Mouse (Mus musculus) CD8-positive naive resting alpha-beta T cell, adult 57 days (primary cell): ENCODE measurements around the gene Pnpla5. TPM values are rescaled to one million over a fixed set of nuclear protein-coding genes. Genes with fewer than 3 reads are reported as not detected.

Source experiments
- total RNA-seq: library from RNA; stranded (reverse); gene quantifications from one replicate; pipeline ENCODE4 v1.2.4, GENCODE M21; 2023

Pnpla5 gene
- total RNA-seq = not detected

DNA sequence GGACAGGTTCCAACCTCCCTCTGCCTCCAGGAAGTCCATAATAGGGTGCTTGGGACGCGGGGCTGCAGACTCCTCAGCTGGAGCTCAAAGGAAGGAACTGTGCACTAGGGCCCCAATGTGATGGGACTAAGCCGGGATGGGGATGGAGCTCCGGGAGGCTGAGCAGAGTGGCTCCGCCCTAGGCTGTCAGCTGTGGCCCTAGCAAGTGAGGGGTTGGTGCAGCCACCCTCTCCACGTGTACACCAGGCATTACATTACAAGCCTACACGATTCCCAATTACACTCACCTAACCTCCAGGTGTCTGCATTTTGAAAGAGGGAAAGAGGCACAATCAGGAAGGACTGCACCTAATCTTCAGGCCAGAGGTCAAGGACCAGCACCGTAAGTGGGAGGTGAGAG, at the start of gene Pnpla5:
TSS of gene Pnpla5 (minus strand) at position 101 of the 400 bp plus-strand sequence.

DNA sequence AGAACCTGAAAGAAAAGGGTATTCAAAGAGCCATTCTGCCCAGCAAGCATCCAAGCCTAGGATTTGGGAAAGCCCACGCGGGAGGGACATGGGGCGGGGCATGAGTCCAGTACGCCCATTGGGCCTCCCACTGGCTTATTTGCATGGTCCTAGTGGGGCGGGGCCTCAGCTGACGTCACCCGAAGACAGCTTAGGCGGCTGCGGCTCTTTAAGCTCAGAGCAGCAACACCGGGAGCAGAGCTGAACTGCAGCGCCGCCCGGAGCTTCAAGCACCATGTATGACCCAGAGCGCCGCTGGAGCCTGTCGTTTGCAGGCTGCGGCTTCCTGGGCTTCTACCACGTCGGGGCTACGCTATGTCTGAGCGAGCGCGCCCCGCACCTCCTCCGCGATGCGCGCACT, 44.6 kb upstream of the Pnpla5 start, which contains the start of gene Pnpla3:
TSS of gene Pnpla3 (plus strand) at position 238 of the 400 bp plus-strand sequence.

DNA sequence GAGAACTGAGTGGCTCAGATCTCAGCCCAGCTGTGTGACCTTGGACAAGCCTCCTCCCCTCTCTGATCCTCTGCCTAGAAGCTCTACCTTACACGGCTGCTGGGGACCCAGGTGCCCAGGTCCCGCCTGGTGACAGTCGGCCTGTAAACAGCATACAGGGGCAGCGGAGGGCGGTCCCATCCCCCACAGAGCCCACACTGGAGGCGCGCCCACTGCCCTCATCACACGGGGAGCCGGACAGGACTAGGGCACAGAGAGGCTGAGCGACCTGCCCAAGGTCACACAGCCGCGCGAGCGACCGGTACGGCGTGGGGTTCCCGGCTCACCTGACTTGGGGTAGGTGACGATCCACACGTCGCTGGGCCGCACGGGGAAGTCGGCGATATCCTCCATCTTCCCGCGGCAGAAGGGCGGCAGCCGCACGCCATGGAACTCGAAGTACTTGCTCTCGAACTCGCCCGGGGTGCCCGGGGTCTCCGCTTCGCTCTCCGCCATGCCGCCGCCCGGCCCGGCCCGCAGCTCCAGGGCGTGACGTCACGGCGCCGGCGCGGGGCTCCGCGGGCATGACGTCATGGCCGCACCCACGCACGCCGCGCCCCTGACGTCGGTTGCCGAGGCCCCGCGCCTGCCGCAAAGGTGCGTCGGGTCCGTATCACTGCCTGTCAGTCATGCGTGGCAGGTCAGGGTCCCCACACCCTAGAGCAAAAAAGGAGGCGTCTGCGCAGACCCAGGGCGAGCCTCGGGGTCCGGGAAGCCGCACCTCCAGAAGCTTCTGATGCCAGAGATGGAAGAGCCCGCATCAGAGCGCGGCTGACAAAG, 17.7 kb downstream of the Pnpla5 start, which contains the start of gene Sult4a1:
TSS of gene Sult4a1 (minus strand) at position 650 of the 819 bp plus-strand sequence.

DNA sequence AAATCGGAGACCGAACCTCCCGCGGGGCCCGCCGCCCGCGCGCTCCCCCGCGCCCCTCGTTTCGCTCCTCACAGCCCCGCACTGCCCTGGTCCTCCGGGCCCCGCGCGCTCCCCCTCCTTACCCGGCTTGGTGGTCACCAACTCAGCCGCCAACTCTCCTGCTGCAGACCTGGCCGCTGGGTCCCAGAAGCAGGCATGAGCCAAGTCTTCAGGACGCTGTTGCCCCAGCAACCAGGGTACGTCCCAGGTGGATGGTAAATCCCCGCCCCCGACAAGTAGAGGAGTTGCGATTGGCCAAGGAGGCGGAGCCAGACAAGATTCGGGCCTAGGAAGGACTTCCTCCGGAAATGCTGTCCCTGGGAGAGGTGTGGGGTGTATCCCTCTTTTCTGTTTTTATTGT, 57.8 kb downstream of the Pnpla5 start, which contains the start of gene Efcab6:
TSS of gene Efcab6 (minus strand) at position 240 of the 400 bp plus-strand sequence.

Other genes starting within 250 kb of the Pnpla5 start
- not detected for gene Efcab6, start 57.8 kb downstream of the Pnpla5 start, total RNA-seq
- not detected for gene Sult4a1, start 17.4 kb downstream of the Pnpla5 start, total RNA-seq
- gene Pnpla3, start 44.7 kb upstream of the Pnpla5 start, total RNA-seq = not detected
- 85.2 TPM for gene Samm50, start 69.1 kb upstream of the Pnpla5 start, total RNA-seq
- 0.18 TPM for gene Parvb, start 108.9 kb upstream of the Pnpla5 start, total RNA-seq
- 90.6 TPM for gene Parvg, start 200.9 kb upstream of the Pnpla5 start, total RNA-seq